Mouse (Mus musculus) lung, postnatal 14 days (tissue): Measurements from ENCODE around the gene Atp5g3.
"Not testable (repeated sequence)": the region's sequence is repeated elsewhere in the genome, so short reads cannot be mapped to it uniquely, and the experiment has no call there.

Experiments
- DNase-seq: peaks from one replicate; pipeline ENCODE4 v3.0.0; 2021

Atp5g3 gene

DNA sequence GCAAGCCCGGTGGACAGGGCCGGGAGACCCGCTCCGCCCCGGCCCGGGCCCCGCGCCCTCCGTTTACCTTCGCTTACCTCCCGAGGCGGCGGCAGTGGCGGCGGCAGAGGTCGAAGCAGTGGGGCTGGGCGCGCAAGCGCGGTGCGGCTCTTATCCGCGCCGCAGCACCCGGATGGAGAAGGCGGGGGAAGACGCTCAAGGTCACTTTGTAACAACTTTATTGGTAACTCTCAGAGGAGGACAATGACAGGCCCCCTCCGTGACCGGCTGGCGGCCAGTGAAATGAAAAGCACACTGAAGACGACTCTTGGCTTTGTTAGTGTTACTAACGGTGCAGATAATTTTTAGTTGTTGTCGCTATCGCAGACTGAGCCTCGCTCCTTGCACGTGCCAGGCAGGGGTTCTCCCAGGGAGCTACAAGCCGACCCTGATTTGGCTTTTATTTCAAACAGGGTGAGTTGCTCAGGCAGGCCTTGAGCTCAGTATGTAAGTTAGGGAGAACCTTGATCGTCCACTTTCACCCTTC lies at the start of gene Atp5g3:
Gene Atp5g3, minus strand, starts transcription at position 152 of the 526 bp plus-strand sequence.
- peak; percentile 92 for DNase-seq

DNA sequence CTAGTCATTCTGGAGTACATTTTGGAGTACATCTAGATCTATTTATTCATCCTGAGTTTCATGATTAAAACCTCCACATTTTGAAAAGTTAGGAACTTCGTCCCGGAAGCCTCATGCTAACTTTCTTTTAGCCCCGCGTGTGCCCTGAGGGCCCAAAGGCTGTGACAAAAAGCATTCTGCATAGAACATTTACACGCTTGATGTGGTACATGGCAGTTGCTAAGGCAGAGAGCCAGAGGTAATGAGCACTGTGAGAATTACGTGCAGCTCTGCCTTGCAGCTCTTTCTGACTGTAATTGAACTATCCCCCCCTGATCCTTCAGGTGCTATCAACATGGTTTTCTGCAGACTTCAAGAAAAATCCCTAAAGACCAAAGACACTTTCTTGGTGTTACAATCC lies 47.2 kb upstream of the Atp5g3 start:
- no peak for DNase-seq

DNA sequence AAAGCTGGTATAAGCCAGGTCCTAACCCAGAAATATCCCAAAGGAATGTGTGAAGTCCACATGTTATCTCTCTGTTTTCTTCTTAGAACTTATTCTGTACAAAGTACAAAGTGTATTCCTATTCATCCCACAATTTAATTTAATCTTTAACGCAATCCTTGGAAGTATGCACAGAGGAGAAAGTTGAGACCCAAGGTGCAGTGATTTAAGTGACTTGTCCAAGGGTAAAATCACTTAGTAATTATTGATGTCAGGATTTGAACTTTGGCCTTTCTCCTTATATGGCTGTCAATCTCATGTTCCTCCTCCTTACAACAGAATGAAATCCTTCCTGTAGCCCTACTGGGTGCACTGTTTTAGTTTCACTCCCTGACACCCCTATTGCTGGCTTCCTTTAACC lies 42.5 kb upstream of the Atp5g3 start:
- DNase-seq, result no peak

DNA sequence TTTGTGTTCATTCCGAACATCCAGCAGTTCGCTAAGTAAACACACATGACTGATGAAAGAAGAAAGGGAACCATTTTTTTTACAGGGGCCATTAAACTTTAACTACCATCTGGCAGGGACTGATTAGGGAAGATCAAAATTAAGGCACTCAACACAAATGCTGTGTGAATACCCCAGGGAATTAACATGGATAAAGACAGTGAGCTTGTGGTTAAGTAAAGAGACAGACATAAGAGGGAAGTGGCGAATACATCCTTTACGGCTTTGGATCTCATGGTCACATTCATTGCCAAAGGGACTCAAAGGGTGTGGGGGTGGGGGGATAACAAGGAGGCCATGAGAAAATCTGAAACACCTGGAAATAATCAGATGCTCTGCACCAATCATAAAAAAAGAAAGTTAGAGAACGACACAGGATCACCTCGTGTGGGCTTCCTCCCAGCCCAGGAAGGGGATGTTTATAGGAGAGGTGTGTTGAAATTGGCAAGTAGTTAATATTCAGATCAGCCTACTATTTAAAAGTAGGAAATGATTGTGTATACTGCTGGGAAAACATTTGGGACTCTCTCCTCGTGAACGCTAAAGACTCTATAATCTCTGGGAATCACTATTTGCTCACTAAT lies 41.6 kb upstream of the Atp5g3 start:
- no peak for DNase-seq

DNA sequence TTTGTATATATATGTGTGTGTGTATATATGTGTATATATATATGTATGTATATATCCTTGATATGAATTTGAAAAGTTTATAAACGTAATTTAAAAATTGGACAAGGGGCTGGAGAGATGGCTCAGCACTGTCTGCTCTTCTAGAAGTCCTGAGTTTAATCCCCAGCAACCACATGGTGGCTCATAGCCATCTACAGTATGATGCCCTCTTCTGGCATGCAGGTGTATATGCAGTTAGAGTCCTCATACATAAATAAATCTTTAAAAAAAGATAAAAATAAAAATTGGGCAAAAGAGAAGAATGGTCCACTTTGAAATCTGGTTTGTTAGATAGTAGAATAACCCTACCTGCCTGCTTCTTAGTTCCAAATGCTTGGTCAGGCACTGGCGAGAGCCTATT lies 36.2 kb upstream of the Atp5g3 start:
- no peak for DNase-seq

DNA sequence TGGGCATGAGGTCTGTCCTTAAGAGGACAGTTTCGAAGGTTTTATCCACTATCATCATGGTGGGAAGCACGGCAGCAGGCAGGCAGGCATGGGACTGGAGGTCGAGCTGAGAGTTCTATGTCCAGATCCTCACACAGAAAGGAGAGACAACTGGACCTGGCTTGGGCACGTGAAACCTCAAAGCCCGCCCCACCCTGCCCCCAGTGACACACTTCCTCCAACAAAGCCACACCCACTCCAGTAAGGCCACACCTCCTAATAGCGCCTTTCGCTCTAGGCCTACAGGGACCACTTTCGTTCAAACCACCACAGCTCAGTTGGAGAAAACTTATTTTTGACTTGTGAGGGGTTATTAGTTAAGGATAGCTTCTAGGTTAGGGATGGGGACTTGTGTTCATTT lies 32.6 kb upstream of the Atp5g3 start:
- DNase-seq, result no peak

DNA sequence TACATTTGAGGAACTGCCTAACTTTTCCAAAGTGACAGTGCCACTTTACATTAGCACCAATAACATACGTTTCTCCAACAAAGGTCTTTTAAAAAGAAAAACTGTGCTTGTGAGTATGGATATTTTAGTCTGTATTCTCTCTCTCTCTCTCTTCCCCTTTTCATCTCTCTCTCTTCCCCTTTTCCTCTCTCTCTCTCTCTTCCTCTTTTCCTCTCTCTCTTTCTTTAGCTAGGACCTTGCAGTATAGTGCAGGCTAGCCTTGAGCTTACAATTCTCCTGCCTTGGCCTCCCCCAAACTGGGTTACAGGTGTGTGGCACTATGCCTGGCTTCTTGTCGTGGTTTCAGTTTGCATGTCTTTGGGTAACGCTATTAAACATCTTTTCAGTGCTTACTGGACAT lies 31.7 kb upstream of the Atp5g3 start:
- DNase-seq, result no peak

DNA sequence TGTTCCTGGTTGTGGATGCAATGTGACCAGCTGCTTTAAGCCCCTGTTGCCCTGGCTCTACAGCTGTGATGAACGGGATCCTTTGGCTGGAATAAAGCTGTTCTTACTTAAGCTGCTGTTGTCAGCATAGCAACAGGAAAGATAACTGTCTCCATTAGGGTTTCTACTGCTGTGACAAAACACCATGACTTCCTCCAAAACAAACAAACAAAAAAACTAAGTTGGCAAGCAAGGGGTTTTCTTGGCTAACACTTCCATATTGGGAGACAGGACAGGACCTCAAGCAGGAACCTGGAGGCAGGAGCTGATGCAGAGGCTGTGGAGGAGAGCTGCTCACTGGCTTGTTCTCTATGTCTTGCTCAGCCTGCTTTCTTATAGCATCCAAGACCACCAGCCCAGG lies 30.2 kb upstream of the Atp5g3 start:
- DNase-seq, result no peak

DNA sequence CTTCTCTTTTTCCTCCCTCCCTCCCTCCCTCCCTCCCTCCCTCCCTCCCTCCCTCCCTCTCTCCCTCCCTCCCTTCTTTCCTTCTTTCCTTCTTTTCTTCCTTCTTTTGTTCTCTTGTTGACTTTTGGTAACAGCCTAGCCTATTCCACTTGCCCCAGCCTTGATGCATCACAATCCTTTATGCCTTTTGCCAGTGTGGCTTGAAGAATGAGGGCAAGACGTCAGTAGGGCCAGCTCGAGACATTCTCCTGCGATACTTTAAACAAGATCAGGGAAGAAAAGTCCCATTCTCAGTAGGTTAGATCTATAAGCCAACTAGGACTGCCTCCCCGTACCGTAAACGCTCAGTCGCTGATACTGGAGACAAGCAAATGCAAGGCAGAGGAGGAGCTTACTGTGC lies 29.3 kb upstream of the Atp5g3 start:
- DNase-seq, result no peak

DNA sequence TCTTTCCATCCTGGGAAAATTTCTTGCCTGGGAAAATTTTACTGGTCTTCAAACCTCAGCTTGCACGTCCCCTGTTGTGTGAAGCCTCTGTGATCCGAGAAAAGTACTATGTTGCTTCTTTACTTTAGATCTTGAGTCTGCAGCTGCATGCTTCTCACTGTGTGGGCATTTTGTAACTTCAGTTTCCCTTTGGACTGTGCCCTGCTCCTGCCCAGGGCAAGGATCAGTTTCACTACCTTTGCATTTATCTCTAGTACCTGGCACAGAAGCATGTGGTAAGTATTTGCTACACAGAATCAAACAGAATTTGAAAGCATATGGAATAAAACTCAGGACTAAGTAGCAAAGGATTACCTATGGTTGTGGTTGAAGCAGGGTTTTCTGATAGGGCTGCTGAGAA lies 27.8 kb upstream of the Atp5g3 start:
- DNase-seq, result no peak

DNA sequence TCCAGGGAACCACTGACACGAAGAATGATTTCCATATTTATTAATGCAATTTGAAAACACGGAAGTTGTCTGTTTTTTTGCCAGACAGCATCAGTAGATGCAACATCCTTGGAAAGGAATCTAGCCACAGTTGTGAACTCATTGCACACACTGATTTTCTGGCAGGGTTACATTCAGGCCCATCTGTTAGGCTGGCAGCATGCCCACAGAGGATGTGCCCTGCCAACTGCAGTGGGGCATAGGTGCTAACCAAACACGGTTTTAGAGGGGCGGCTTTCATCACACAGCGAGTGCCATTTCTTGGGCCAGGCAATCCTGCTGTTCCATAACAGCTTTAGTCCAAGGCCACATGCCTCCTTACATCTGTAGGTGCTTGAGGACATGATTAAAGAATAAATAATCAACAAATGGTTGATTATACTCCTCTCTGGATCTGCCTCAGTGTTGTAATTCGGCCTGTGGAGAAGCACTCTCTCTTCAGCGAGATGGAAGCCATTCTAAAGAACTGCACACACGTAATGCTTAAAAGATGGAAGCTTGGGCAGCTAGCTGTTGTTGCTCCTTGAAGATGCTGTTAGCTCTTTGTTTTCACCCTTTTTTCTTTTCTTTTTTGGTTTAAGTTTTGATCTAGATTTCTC lies 21.7 kb upstream of the Atp5g3 start:
- no peak for DNase-seq

DNA sequence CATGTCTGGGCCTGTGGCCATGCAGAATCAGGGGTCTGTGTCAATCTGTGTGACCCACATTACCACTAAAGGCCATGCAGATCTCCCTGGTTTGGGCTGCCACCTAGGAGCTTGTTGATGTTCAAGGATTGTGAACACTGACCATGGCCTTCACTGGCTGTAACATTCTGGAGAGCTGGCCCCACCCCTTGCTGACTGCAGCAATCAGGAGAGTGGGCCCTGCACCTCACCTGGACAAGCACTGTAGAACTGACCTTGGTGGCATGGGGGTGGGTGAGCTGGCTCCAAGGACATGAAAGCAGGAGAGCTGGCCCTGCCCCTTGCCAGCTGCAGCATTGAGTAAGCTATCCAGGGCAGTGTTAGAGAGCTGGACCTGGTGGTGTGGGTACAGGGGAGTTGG lies 16.6 kb upstream of the Atp5g3 start:
- DNase-seq, result no peak

DNA sequence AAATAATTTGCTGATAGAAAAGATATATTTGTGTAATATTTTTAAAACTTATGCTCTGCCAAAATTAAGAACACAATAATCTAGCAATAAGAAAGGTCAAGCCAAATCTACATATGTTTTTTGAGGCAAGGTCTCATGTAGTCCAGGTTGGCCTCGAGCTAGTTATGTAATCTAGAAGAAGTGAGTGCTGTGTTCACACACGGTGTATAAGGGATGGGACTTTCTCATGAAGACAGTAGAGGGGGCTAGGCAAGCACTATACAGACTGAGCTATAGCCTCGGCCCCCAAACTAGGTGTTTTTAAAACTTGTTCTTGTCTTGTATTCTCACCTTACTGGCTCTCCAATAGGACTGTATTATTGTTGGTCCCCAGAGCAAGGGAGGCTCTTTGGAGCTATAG lies 14.4 kb upstream of the Atp5g3 start:
- DNase-seq, result no peak

DNA sequence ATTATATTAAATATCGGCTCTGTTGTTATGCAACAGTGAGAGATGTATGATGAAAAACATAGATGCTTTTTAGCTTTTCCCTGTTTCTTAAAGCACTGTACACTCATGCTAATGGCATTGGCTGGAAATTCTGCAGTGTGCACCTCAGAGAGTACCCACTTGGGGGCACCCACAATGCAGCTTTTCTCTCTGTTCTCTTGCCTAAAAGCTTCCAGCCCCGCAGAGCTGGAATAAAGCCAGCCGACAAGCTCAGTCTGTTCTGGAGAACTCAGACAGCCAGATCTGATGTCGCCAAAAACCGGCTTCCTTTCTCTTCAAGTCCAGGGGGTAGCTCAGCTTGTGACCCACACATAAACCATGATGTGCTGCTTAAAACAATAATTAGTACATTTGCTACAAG lies 14.0 kb upstream of the Atp5g3 start:
- DNase-seq, result peak; percentile 69

DNA sequence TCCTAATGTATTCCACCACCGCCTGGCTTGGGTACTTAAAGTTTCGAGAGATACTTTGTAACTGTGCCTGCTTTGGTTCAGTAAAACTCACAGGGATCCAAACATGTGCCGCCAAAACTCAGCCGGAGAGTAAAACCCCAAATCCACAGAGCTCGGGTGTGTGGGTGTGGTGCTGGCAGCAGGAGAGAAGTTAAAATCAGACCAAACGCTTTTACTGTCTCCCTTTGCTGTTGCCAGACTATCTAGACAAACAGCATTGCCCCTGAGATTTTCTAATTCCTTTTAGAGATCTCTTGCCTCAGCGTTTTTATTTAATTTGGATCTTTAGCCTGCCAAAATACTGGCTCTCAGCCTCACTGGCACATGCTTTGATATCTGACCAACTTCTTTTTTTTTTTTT lies 8.5 kb upstream of the Atp5g3 start:
- DNase-seq, result no peak

DNA sequence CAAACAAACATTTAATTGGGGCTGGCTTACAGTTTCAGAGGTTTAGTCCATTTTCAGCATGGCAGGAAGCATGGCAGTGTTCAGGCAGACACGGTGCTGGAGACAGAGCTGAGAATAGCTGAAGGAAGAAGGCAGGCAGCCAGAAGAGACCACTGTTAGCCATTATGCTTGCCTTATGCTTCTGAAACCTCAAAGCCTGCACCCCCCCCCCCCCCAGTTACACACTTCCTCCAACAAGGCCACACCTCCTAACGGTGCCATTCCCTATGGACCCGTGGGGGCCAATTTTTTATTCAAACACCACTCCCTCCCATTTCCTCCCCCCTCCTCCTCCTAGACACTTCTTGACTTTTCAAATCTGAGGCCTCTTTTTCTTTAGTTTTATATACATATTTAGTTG lies 1.1 kb upstream of the Atp5g3 start:
- no peak for DNase-seq

DNA sequence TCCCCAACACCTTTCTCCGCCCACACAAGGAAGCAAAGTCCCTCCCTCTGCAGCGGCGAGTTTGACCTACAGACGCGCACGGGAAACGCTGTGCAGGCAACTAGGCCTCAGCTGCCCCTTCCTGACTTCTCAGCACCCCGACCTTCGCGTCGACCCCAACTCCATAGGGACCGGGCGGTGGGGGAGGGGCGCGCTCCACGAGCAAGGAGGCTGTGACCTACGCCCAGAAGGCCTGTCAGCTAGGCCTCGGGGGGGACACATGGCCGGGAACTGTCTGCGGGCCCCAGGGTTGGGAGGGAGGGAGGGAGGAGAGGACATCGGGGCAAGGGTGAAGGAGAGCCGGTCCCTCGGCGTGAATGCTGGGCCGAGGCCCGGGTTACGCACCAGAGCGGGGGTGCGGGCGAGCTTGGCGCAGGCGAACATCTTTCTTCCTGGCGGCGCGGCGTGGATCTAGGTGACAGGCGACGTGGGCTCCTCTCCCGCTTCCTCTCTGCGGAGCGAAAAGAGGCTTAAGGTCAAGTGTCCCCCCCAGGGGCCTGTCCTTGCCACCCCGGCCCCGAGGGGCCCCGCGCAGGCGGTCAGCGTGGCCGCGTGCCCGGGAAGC lies 453 bp downstream of the Atp5g3 start:
- peak; percentile 42 for DNase-seq

DNA sequence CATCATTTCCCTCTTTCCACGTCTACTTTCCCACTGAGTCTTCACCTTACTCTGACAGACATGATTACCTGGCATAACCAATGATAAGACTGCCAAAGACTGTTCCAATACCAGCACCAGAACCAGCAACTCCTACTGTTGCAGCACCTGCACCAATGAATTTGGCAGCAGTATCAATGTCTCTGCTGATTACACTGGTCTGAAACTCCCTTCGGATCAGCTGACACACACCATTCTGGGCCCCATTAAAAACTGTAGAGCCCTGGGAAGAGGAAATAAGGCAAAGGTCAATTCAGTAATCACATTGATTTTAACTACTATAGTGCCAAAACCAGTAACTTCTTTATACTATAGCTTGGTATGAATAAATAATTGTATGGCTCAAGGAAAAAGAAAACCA lies 2.0 kb downstream of the Atp5g3 start:
- no peak for DNase-seq

DNA sequence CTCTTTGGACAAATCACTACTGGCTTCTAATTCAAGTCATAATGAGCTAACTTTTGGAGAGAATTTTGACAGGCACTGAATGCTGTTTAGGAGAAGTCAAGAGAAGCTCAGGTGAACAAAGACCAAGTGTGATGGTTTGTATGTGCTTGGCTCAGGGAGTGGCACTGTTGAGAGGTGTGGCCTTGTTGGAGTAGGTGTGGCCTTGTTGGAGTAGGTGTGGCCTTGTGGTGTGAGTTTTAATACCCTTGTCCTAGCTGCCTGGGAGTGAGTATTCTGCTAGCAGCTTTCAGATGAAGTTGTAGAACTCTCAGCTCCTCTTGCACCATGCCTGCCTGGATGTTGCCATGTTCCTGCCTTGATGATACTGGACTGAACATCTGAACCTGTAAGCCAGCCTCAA lies 6.4 kb downstream of the Atp5g3 start:
- DNase-seq, result not testable (repeated sequence)

DNA sequence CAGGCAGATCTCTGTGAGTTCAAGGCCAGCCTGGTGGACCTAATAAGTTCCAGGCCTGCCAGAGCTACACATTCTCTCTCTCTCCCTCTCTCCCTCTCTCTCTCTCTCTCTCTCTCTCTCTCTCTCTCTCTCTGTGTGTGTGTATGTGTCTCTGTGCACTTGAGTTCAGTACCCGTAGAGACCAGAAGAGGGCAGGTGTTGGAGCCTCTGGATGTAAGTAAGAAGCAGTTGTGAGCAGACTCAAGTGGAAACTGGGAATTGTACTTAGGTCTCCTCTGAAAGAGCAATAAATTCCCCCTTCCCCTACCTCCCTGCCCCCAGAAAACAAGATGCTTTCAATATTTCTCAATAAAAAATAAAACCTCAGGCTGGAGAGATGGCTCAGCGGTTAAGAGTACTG lies 7.6 kb downstream of the Atp5g3 start:
- DNase-seq, result no peak

DNA sequence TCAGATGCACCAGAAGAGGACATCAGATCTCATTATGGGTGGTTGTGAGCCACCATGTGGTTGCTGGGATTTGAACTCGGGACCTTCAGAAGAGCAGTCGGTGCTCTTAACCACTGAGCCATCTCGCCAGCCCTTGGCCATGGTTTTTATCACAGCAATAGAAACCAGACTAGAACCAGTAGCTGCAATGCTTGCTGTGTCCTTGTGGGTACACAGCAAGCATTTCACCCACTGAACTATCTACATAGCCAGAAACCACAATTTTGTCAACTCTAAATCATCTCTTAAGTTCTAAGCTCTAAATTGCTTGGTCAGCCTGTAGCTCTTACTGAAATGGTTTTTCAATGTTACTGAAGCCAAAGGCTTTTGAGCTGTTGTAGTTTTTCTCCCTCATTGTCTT lies 8.8 kb downstream of the Atp5g3 start:
- DNase-seq, result not testable (repeated sequence)

DNA sequence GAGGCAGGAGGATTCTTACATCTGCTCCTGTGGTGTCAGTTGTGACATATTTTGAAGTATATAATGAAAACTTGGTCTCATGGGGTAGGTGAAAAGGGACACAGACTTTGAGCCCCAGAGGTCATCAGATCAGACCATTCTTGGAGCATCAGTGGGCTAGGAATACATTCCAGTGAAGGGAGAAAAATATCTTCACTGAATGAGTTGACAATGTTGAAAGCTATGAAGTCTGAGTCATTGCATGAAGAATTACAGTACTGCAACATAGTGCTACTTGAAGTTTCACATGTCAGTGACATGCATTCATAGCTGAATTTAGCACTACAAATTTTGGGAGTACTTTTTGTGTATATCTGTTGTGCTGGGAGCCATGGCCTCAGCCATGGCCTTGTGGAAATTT lies 10.0 kb downstream of the Atp5g3 start:
- DNase-seq, result no peak

DNA sequence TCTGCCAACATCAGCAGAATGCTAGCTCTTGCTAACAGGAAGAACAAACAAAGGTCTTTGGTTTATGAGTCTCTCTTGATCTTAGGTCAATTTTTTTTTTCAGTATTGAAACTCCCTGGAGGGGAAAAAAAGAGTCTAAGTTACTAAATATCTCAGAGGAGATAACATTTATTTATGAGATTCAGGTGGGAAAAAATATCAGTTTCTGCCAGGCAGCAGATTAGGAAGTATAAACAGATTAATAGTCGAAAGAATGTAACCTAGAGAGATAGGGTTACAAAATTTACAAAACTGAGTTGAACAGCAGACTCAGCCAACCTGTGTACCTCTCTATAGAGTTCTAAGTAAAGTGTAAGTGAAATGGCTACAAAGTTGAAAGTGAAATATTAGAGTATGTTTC lies 10.8 kb downstream of the Atp5g3 start:
- DNase-seq, result no peak

DNA sequence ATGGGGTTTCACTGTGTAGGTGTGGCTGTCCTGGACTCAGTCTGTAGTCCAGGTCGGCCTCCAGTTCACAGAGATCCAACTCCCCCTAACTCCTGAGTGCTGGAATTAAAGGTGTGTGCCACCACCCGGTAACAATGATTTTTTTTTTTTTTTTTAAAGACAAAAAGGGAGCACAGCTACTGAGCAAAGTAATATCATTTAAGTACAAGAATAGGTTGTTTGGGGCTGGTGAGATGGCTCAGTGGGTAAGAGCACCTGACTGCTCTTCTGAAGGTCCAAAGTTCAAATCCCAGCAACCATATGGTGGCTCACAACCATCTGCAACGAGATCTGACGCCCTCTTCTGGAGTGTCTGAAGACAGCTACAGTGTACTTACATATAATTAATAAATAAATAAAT lies 14.2 kb downstream of the Atp5g3 start:
- DNase-seq, result not testable (repeated sequence)
